In genomic region chrX:99853834-99854233, GRCm38 (mm10) we compare ENCODE assay signal across 10 mouse cellular contexts. TPM values are rescaled to one million over a fixed set of nuclear protein-coding genes. Genes with fewer than 3 reads are reported as not detected.
DNase-seq lines count a peak whose midpoint lies in the region; ATAC-seq lines count a peak whose summit lies in the region.
"Had no signal": no experiment of that assay in that cellular context is flagged by ENCODE, and none has a peak within 500 bp of the region (broad histone marks: within the 10 kb centered on the region; RNA-seq: fewer than 3 reads in every experiment).

No protein-coding gene starts in this region.

- no peak for DNase-seq in kidney, adult 8-10 months
- DNase-seq in embryonic facial prominence, embryonic 10.5 days (ENCODE audit: low spot score) = no peak
- no peak for DNase-seq in thymus, adult 18-20 months
- DNase-seq in gastrocnemius, adult 18-20 months (ENCODE audit: low spot score) = no peak

- peak overlapping the region; percentile 61 for H3K4me2 ChIP-seq in kidney, embryonic 15.5 days
- peak overlapping the region; percentile 50; the same call in 1 of the 2 replicates for H3K4me2 ChIP-seq in hindbrain, embryonic 15.5 days
- H3K4me2 ChIP-seq in midbrain, embryonic 15.5 days = no peak overlapping the region; the same call in 1 of the 2 replicates

- no peak; the same call in 1 of the 2 replicates for ATAC-seq in kidney, embryonic 15.5 days (replicated peaks; ENCODE audit: low FRiP score)
- ATAC-seq in hindbrain, embryonic 15.5 days (ENCODE audit: low FRiP score, low read depth) = no peak
- ATAC-seq in midbrain, embryonic 15.5 days (replicated peaks) = 0 out of 2 replicates have a peak, but pooled peaks have one; percentile 37
- no peak for ATAC-seq in granulocyte monocyte progenitor cell, adult 5-6 weeks (replicated peaks; ENCODE audit: poor library complexity, severe bottlenecking)
- ATAC-seq: Patski had no signal

- 56% methylated on average over 3 of the region's 3 CpGs for WGBS in kidney, embryonic 15.5 days
- WGBS in embryonic facial prominence, embryonic 10.5 days = 50% methylated on average over 3 of the region's 3 CpGs
- 66% methylated on average over 3 of the region's 3 CpGs for WGBS in hindbrain, embryonic 15.5 days
- WGBS in midbrain, embryonic 15.5 days = 58% methylated on average over 3 of the region's 3 CpGs

- H3K36me3 ChIP-seq in kidney, embryonic 15.5 days = no peaks in the 10 kb centered on the region
- no peaks in the 10 kb centered on the region for H3K36me3 ChIP-seq in embryonic facial prominence, embryonic 10.5 days (replicated peaks)
- H3K36me3 ChIP-seq in hindbrain, embryonic 15.5 days = no peaks in the 10 kb centered on the region
- no peaks in the 10 kb centered on the region for H3K36me3 ChIP-seq in midbrain, embryonic 15.5 days (replicated peaks)

- peaks cover 73% of the 10 kb centered on the region for H3K27me3 ChIP-seq in kidney, embryonic 15.5 days
- peaks cover 99% of the 10 kb centered on the region for H3K27me3 ChIP-seq in embryonic facial prominence, embryonic 10.5 days (replicated peaks; ENCODE audit: low read depth, poor library complexity, severe bottlenecking)
- peaks cover 6% of the 10 kb centered on the region; the same call in 1 of the 2 replicates for H3K27me3 ChIP-seq in hindbrain, embryonic 15.5 days
- H3K27me3 ChIP-seq in midbrain, embryonic 15.5 days (replicated peaks) = peaks cover 8% of the 10 kb centered on the region; the same call in 1 of the 2 replicates

- no peak overlapping the region for H3K9ac ChIP-seq in kidney, embryonic 15.5 days
- no peak overlapping the region for H3K9ac ChIP-seq in hindbrain, embryonic 15.5 days
- H3K9ac ChIP-seq in midbrain, embryonic 15.5 days = no peak overlapping the region

- no peaks in the 10 kb centered on the region for H3K9me3 ChIP-seq in kidney, embryonic 15.5 days (replicated peaks)
- no peaks in the 10 kb centered on the region for H3K9me3 ChIP-seq in embryonic facial prominence, embryonic 10.5 days
- no peaks in the 10 kb centered on the region for H3K9me3 ChIP-seq in hindbrain, embryonic 15.5 days
- no peaks in the 10 kb centered on the region for H3K9me3 ChIP-seq in midbrain, embryonic 15.5 days

- no peaks in the 10 kb centered on the region for H3K4me1 ChIP-seq in kidney, embryonic 15.5 days
- H3K4me1 ChIP-seq in embryonic facial prominence, embryonic 10.5 days = 0 out of 2 replicates have a peak, but pooled peaks cover 7% of the 10 kb centered on the region
- no peaks in the 10 kb centered on the region for H3K4me1 ChIP-seq in hindbrain, embryonic 15.5 days (replicated peaks)
- H3K4me1 ChIP-seq in midbrain, embryonic 15.5 days = no peaks in the 10 kb centered on the region

- 0 out of 2 replicates have a peak overlapping the region, but pooled peaks have one; percentile 51 for H3K27ac ChIP-seq in kidney, embryonic 15.5 days
- H3K27ac ChIP-seq in embryonic facial prominence, embryonic 10.5 days (replicated peaks) = peak overlapping the region; percentile 85; the same call in 1 of the 2 replicates
- H3K27ac ChIP-seq in hindbrain, embryonic 15.5 days (replicated peaks) = no peak overlapping the region
- H3K27ac ChIP-seq in midbrain, embryonic 15.5 days = no peak overlapping the region

- peak overlapping the region; percentile 41; the same call in 1 of the 2 replicates for H3K4me3 ChIP-seq in kidney, embryonic 15.5 days (replicated peaks)
- peak overlapping the region; percentile 53 for H3K4me3 ChIP-seq in embryonic facial prominence, embryonic 10.5 days
- H3K4me3 ChIP-seq in hindbrain, embryonic 15.5 days = no peak overlapping the region
- no peak overlapping the region for H3K4me3 ChIP-seq in midbrain, embryonic 15.5 days

RNA-seq across cellular contexts. Expression of gene Tmem28, which starts 33.0 kb away (rescaled TPM):
- 0.04 TPM in 1 of 2 replicates, not detected in the other for polyA plus RNA-seq in kidney, embryonic 15.5 days (2015; fragmentation: Nextera tagmentation; extraction: Ambion mirVana)
- 0.22 and 0.23 TPM in 2 replicates for polyA plus RNA-seq in embryonic facial prominence, embryonic 10.5 days (2016; fragmentation: Nextera tagmentation; extraction: Ambion mirVana)
- 1.8 and 2.1 TPM in 2 replicates for polyA plus RNA-seq in hindbrain, embryonic 15.5 days (2015; fragmentation: Nextera tagmentation; extraction: Ambion mirVana)
- polyA plus RNA-seq in midbrain, embryonic 15.5 days (2015; fragmentation: Nextera tagmentation; extraction: Ambion mirVana) = 2.0 and 2.1 TPM in 2 replicates
- not detected in 2 replicates for total RNA-seq in granulocyte monocyte progenitor cell, adult 5-6 weeks (2014; fragmentation: Nextera tagmentation)
- not detected in 2 replicates for total RNA-seq in granulocyte monocyte progenitor cell, adult 5-6 weeks (2017)
- under 1 TPM; 0.07 to 0.12 TPM for total RNA-seq in gastrocnemius, adult 18-20 months (2021)
- total RNA-seq: liver, adult 2 months had no signal
- polyA plus RNA-seq: liver, adult 2 months; Patski had no signal

Comparison
In these comparisons a context has a peak if more than half of its experiments do, and no peak if none do; other contexts are left out.
1. H3K27ac ChIP-seq: peak in kidney, embryonic 15.5 days (single experiment) and embryonic facial prominence, embryonic 10.5 days (single experiment); none in hindbrain, embryonic 15.5 days (single experiment) and midbrain, embryonic 15.5 days (single experiment).
2. H3K4me3 ChIP-seq: peak in kidney, embryonic 15.5 days (single experiment) and embryonic facial prominence, embryonic 10.5 days (single experiment); none in hindbrain, embryonic 15.5 days (single experiment) and midbrain, embryonic 15.5 days (single experiment).